Mouse (Mus musculus): ENCODE measurements around the gene Atl2. TPM values are rescaled to one million over a fixed set of nuclear protein-coding genes. Genes with fewer than 3 reads are reported as not detected.

The Atl2 gene
- polyA plus RNA-seq, 1 experiment from 2014 or later = 31.8 TPM

DNA sequence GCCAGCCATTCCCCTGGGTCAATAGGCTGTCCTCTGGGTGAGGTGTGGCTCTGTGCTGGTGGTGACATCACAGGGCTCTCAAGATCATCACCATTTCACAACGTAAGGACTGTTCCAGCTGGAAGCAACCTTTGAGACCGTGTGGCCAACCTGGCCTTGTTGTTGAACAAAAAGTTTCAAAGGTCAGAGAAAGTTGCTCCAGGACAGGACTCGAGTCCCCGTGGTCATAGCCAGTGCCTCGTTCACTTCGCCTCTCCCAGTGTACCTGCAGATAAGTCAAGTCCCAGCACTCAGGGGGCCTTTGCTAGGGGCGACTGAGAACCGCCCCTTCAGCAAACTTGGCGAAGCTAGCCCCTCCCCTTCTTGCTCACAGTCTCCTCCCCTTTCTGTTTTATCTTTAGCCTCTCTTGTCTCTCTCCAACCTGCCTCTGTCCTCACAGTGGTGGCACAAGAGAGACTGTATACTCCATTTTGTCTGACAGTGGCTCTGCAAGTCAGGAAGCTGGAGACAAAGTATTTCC is 22.6 kb upstream of the Atl2 start:
- Histone ChIP-seq H3K36me3 (ENCODE audit: poor library complexity, severe bottlenecking) (no peaks in the 10 kb centered on the region), H3K27me3 (no peaks in the 10 kb centered on the region), H3K9me3 (replicated peaks) (no peaks in the 10 kb centered on the region), H3K4me2 (no peak overlapping the region), H3K4me1 (0 out of 2 replicates have a peak, but pooled peaks cover 3% of the 10 kb centered on the region), H3K4me3 (no peak overlapping the region), H3K9ac (no peak overlapping the region), H3K27ac (no peak overlapping the region)
- WGBS = 36% methylated on average over 9 of the region's 9 CpGs
- ATAC-seq = no peak

DNA sequence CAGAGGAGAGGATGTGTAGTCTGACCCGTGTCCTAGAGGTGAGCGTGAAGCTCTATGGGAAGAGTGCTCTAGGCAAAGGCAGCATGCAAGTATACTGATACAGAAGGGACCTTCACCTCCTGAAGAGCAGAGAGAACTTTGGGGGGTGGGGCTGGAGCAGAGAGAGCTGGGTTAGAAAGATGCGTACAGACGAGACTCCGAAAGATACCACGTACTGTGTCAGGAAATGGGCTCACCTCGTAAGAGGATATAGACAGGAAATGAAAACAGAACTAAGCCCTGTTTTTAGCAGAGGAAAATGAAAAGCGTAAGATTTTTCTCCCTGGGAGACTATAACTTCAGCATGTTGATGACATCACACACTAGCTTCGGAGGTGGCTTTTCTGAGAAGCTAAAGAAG is 21.1 kb upstream of the Atl2 start:
- Histone ChIP-seq H3K36me3 (ENCODE audit: poor library complexity, severe bottlenecking) (no peaks in the 10 kb centered on the region), H3K4me3 (no peak overlapping the region), H3K4me1 (0 out of 2 replicates have a peak, but pooled peaks cover 3% of the 10 kb centered on the region), H3K9ac (no peak overlapping the region), H3K27ac (no peak overlapping the region), H3K27me3 (no peaks in the 10 kb centered on the region), H3K9me3 (replicated peaks) (no peaks in the 10 kb centered on the region), H3K4me2 (no peak overlapping the region)
- WGBS = 90% methylated on average over 9 of the region's 9 CpGs
- no peak for ATAC-seq

DNA sequence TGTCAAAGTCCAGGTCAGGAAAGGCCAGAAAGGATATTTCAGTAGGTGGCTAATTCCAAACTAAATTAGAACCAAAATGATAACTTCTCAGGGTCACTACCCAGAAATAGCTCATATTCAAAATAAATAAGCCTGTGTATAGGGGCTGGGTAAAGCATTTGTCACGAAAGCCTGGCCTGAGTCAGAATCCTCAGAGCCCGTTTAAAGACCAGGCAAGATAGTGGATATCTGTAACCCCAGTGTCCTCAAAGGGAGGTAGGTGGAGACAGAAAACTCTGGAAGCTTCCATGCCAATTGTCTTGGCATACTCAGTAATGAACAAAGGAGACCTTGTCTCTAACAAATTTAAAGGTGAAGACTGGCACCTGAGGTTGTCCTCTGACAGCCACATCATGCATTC is 16.3 kb upstream of the Atl2 start:
- no peaks in the 10 kb centered on the region for H3K9me3 ChIP-seq (replicated peaks)
- no peak overlapping the region for H3K9ac ChIP-seq
- no peaks in the 10 kb centered on the region for H3K27me3 ChIP-seq
- ATAC-seq = no peak
- no peak overlapping the region for H3K4me2 ChIP-seq
- no peaks in the 10 kb centered on the region for H3K4me1 ChIP-seq
- H3K4me3 ChIP-seq = no peak overlapping the region
- no peaks in the 10 kb centered on the region for H3K36me3 ChIP-seq (ENCODE audit: poor library complexity, severe bottlenecking)
- 82% methylated on average over 2 of the region's 2 CpGs for WGBS
- no peak overlapping the region for H3K27ac ChIP-seq

DNA sequence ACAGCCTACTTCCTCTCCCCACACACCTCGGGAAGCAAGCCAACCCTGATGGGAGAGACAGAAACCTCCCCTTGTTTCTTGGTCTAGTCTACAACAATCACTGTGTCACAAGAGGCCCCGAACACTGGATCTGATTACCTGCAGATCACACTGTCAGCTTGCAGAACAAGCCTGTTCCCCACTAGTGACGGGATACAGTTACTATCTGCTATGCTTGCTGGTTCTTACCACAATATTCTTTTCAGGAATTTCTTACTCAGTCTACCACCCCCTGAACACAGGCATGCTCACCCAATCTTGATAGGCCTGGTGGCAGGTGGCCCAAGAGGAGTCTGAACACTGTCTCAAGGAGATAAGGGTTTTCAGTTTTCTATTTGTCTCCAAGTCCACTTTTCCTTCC is 15.8 kb upstream of the Atl2 start:
- Histone ChIP-seq H3K27ac (no peak overlapping the region), H3K9ac (no peak overlapping the region), H3K36me3 (ENCODE audit: poor library complexity, severe bottlenecking) (no peaks in the 10 kb centered on the region), H3K9me3 (replicated peaks) (no peaks in the 10 kb centered on the region), H3K4me2 (no peak overlapping the region), H3K27me3 (no peaks in the 10 kb centered on the region), H3K4me3 (no peak overlapping the region), H3K4me1 (no peaks in the 10 kb centered on the region)
- ATAC-seq = no peak
- WGBS = 83% methylated on average over 3 of the region's 3 CpGs

DNA sequence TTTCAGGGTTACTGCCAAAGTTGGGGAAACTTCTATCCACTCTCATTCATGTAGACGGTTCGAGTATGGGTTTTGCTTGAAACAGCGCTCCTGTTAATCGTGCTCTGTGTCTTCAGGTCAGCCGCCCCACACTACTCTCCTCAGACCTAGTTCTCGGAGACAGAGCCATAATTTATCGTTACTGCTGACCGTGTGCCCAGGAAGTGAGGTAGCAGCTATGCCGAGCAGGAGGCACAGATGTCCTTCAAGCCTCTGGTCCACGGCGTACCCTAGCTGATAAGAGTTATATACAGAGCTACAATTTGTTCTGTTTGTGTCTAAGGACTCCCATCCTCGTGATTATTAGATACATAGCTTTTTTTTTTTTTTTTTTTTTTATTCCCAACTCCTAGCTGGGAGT is 13.6 kb upstream of the Atl2 start:
- Histone ChIP-seq H3K4me3 (no peak overlapping the region), H3K36me3 (ENCODE audit: poor library complexity, severe bottlenecking) (no peaks in the 10 kb centered on the region), H3K9ac (no peak overlapping the region), H3K27ac (no peak overlapping the region), H3K4me2 (no peak overlapping the region), H3K9me3 (replicated peaks) (no peaks in the 10 kb centered on the region), H3K27me3 (no peaks in the 10 kb centered on the region), H3K4me1 (no peaks in the 10 kb centered on the region)
- no peak for ATAC-seq
- WGBS = 92% methylated on average over 12 of the region's 12 CpGs

DNA sequence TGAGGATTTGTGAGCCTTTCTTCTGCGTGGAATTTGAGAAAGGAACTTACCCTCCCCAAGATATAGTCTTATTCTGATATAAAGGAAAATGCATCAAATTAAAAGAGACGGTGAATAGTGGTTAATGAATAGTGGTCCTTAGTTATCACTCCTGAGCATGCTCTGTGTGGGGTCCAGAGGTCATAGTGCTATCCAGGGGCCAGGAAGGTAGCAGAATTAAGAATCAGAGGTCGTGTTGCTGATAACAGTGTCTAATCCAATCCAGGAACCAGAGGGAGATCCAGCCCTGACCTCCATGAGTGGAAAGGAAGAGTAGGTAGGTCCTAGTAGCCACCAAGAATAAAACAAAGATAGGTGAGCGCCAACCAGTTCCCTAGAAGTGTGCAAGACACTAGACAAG is 11.8 kb upstream of the Atl2 start:
- H3K27ac ChIP-seq = no peak overlapping the region
- H3K4me3 ChIP-seq = no peak overlapping the region
- no peak for ATAC-seq
- no peaks in the 10 kb centered on the region for H3K9me3 ChIP-seq (replicated peaks)
- H3K4me2 ChIP-seq = no peak overlapping the region
- no peaks in the 10 kb centered on the region for H3K4me1 ChIP-seq
- no peak overlapping the region for H3K9ac ChIP-seq
- WGBS = 67% methylated on average over 4 of the region's 4 CpGs
- H3K27me3 ChIP-seq = no peaks in the 10 kb centered on the region
- no peaks in the 10 kb centered on the region for H3K36me3 ChIP-seq (ENCODE audit: poor library complexity, severe bottlenecking)

DNA sequence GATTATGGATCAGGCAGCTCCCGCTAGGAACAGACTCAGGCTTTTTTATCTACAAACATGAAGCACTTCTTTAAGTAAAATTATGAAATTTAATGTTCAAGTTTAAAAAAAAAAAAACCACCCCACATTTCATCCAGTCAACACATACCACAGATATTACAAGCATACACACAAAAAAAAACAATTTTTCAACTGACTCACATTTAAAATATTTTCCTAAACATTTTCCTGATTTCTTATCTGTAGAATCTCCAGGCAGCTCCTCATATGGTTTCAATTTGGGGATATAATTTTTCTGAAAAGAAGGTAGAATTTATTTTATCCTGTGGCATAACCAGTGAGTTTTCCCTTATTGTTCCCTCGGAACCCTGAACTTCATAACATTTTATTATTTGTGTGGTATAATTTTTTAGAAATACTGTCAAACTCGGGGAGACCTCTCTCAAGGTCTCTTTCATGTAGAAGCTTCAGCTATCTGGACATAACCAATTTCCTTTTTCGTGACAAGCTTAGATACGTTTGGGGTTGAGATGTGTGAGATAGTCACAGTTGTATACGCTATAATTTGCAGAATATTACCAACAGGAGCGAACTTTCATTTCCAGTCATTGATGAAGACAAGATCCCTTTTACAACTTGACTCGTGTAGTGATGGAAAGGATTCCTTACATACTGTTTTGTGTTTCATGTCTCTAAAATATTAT is 11.0 kb upstream of the Atl2 start:
- no peaks in the 10 kb centered on the region for H3K9me3 ChIP-seq (replicated peaks)
- 91% methylated on average over 8 of the region's 8 CpGs for WGBS
- H3K4me3 ChIP-seq = no peak overlapping the region
- no peak for ATAC-seq
- no peak overlapping the region for H3K27ac ChIP-seq
- H3K4me2 ChIP-seq = no peak overlapping the region
- no peaks in the 10 kb centered on the region for H3K4me1 ChIP-seq
- H3K27me3 ChIP-seq = no peaks in the 10 kb centered on the region
- no peaks in the 10 kb centered on the region for H3K36me3 ChIP-seq (ENCODE audit: poor library complexity, severe bottlenecking)
- no peak overlapping the region for H3K9ac ChIP-seq

DNA sequence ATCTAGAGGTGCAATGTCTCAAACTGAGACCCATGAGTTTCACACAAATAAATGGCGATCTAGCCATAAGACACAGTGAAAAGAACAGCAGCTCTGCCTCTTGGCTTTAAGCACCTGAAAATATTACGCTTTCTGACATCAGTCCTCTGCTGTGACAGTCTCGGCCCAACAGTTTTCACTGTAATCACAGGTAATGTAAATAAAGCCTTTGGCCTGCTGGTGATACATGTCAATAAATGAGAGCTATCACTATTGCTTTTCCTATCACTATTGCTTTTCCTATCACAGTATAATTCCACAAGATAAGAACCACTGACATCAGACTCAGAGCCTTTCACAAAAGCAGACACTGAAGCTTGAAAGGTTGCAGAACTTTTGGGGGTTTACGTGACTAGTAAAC is 8.7 kb upstream of the Atl2 start:
- Histone ChIP-seq H3K27ac (no peak overlapping the region), H3K9me3 (replicated peaks) (no peaks in the 10 kb centered on the region), H3K4me3 (no peak overlapping the region), H3K4me2 (no peak overlapping the region), H3K4me1 (no peaks in the 10 kb centered on the region), H3K27me3 (no peaks in the 10 kb centered on the region), H3K9ac (no peak overlapping the region), H3K36me3 (ENCODE audit: poor library complexity, severe bottlenecking) (no peaks in the 10 kb centered on the region)
- WGBS = 92% methylated on average over 4 of the region's 4 CpGs
- ATAC-seq = no peak

DNA sequence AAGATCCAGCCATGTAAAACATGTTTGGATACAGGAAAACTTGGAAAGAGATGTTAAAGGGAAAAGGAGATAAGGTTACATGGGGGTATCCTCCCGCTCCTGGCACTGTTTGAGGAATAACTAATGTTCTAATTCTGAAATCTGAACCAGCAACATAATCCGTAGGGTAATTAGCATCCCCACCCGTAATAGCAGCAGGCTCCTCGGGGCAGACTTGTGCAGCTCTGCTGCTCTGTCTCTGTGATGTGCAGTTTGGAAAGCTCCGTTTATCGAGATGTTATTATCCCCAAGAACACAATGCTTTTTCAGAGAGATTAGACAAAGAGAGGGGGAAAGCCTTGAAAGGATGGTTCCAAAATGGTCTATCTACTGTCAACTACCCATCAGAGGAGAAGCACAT is 5.3 kb upstream of the Atl2 start:
- H3K4me3 ChIP-seq = no peak overlapping the region
- peaks cover 21% of the 10 kb centered on the region for H3K27me3 ChIP-seq
- H3K36me3 ChIP-seq (ENCODE audit: poor library complexity, severe bottlenecking) = no peaks in the 10 kb centered on the region
- H3K27ac ChIP-seq = no peak overlapping the region
- no peak for ATAC-seq
- no peak overlapping the region for H3K9ac ChIP-seq
- H3K9me3 ChIP-seq (replicated peaks) = no peaks in the 10 kb centered on the region
- H3K4me2 ChIP-seq = no peak overlapping the region
- 37% methylated on average over 6 of the region's 6 CpGs for WGBS
- H3K4me1 ChIP-seq = 0 out of 2 replicates have a peak, but pooled peaks cover 3% of the 10 kb centered on the region

DNA sequence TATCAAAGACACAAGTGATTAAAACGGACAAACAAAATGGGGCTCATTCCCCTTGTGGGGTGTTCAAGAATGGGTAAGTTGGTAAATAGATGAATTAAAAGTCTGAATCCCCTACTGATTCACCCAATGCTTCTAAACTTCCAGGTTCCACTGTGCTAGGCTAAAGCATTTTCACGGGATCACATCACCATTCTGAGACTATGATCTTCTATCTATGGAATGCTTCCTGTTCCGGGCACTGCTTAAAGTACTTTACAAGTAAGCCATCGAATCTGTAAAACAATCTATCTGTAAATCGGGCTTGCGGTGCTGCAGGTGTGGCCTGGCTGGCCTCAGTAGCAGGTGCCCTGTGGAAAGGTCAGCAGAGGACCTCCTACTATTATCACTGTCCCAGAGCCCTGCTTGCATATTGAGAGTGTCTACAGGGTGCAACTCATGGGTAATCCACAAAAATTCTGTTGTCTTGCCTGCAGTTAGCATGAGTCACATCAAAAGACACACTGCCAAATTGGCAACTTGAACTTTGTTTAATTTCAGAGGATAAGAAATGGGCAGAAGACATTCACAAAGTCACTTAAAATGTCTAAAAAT is 2.3 kb upstream of the Atl2 start:
- WGBS = 90% methylated on average over 6 of the region's 6 CpGs
- H3K9me3 ChIP-seq (replicated peaks) = no peaks in the 10 kb centered on the region
- H3K9ac ChIP-seq = no peak overlapping the region
- H3K4me3 ChIP-seq = no peak overlapping the region
- H3K4me2 ChIP-seq = no peak overlapping the region
- no peak for ATAC-seq
- H3K36me3 ChIP-seq (ENCODE audit: poor library complexity, severe bottlenecking) = no peaks in the 10 kb centered on the region
- H3K4me1 ChIP-seq = peaks cover 20% of the 10 kb centered on the region
- H3K27ac ChIP-seq = no peak overlapping the region
- peaks cover 21% of the 10 kb centered on the region for H3K27me3 ChIP-seq

DNA sequence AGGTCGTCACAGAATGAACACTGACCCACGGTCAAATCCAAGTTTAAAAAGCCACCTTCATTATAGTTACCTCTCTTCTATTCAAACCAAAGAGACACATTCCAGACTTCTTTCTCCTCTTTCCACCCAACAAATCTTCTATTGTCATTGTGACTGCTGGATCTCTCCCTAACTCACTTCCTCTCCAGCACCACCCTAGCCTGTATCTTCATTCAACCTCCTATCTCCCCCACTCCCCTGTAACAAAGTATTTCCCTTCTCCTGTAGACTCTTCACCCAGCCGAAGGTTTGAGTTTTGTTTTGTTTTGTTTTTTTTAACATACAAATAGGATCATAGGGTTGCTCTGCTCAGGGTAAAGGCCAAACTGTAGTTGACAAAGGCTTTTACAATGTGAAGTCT is 1.7 kb upstream of the Atl2 start:
- no peak for ATAC-seq
- no peaks in the 10 kb centered on the region for H3K9me3 ChIP-seq (replicated peaks)
- no peak overlapping the region for H3K9ac ChIP-seq
- peaks cover 21% of the 10 kb centered on the region for H3K27me3 ChIP-seq
- H3K4me3 ChIP-seq = no peak overlapping the region
- H3K27ac ChIP-seq = no peak overlapping the region
- no peaks in the 10 kb centered on the region for H3K36me3 ChIP-seq (ENCODE audit: poor library complexity, severe bottlenecking)
- no peak overlapping the region for H3K4me2 ChIP-seq
- H3K4me1 ChIP-seq = peaks cover 25% of the 10 kb centered on the region
- WGBS = 81% methylated on average over 3 of the region's 3 CpGs

DNA sequence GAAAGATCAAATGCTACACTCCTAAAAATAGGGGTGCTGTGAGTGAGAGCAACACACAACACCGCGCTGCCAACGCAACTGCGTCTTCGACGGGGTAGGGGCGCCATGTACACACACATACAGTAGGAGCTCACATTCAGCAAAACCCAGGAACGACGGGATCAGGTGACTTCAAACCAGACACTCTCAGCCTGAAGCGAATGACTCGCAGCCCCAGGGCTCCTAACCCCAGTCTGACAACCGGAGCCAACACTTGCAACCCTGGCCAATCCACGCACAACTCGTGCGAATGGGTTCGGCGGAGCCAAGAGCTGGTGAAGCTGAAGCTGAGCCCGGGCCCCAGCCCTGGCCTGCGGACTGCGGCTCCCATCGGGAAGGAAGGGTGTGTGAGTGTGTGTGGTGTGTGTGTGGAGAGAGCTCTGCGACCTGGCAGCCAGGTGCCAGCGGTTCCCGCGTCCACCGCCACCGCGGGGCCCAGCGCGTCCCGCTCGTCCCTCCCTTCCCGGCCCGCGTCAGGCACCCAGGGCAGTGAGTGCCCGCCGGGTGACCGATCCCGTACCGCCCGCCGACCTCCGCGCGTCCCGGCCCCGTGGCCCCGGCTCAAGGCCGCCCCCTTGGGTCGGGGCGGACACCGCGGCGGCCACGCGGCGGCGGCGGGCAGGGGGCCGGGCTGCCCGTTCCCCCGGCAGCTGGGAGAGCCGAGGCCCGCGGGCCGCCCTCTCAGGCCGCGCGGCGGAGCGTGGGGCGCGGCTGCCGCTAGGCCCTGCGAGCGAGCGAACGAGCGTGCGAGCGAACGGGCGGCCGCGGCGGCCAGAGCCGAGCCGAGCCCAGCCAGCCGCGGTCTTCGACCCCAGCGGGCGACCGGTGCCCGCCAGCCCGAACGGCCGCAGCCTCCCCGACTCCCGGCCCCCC is 696 bp downstream of the Atl2 start:
- ATAC-seq = peak; percentile 79
- H3K9ac ChIP-seq = peak overlapping the region; percentile 93
- peaks cover 21% of the 10 kb centered on the region for H3K27me3 ChIP-seq
- H3K4me2 ChIP-seq = peak overlapping the region; percentile 81
- peaks cover 25% of the 10 kb centered on the region for H3K4me1 ChIP-seq
- no peaks in the 10 kb centered on the region for H3K36me3 ChIP-seq (ENCODE audit: poor library complexity, severe bottlenecking)
- peak overlapping the region; percentile 97 for H3K4me3 ChIP-seq
- H3K27ac ChIP-seq = peak overlapping the region; percentile 93
- WGBS = under 1% methylated on average over 65 of the region's 100 CpGs
- H3K9me3 ChIP-seq (replicated peaks) = no peaks in the 10 kb centered on the region

Data from forebrain, embryonic 13.5 days (tissue).